Mouse (Mus musculus): ENCODE measurements at regions not wholly inside any gene's neighbourhood (a gene's known extent, or its start where the extent isn't known, plus 50 kb on each side); places are given as distances from the start of the nearest gene placed in this dataset.

GRCm38 (mm10) chr8:109216318-109216717 is 277.5 kb upstream of the Pmfbp1 start:
- TF ChIP-seq CTCF (IDR thresholded peaks at IDR 0.05; ENCODE audit: extremely low read depth, insufficient read length, insufficient replicate concordance, low read depth, low read length) (no peak), POLR2A (IDR thresholded peaks at IDR 0.05; ENCODE audit: low read depth, low read length) (no peak)
